Mouse (Mus musculus) megakaryocyte, embryonic 14.5 days (primary cell): ENCODE results near the gene 4930558C23Rik.

Experiments used
- FLI1 ChIP-seq: IDR thresholded peaks from 2 replicates; pipeline ENCODE4 v1.6.1; 2012; ENCODE audit warnings: low read length, inconsistent platforms, mixed read lengths
- GATA1 ChIP-seq: IDR thresholded peaks from 3 replicates; pipeline ENCODE4 v1.6.1; 2012; ENCODE audit warnings: mixed read lengths, low read length, inconsistent platforms, borderline replicate concordance

DNA sequence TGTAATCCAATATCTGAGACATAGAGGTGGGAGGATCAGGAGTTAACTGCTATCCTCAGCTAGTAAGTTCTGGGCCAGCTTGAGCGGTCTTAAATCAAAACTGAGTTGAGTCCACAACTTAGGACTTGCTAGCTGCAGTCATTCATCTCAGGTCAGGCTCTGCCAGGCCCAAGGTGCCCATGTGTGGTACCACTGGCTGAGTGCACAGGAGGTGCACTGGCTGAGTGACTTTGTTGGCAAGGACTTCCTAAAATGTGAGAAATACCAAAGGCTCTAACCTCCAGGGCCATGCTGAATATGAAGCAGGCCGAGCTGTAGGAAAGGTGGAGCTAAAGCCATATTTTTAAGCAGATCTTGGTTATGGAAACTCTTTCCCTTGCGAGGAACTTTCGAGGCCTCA is 65.3 kb downstream of the 4930558C23Rik start:
- TF ChIP-seq GATA1 = no peak
- no peak for TF ChIP-seq FLI1
